Mouse (Mus musculus) adrenal gland, adult (tissue): ENCODE data around the gene Pard6a.
A peak's percentile ranks its signal among the peaks of the same experiment; 100 is the strongest.

Source experiments
- DNase-seq, 2 experiments: peaks; one replicate each; pipeline ENCODE4 v3.0.0; 2022 to 2023; ENCODE audit warnings: low spot score in 1 of 2; ENCODE audit not compliant: inconsistent age in 2 of 2

Gene Pard6a

GRCm38 (mm10) chr8:105699488-105700215 lies 1.3 kb upstream of the Pard6a start:
- DNase-seq: no peak

DNA sequence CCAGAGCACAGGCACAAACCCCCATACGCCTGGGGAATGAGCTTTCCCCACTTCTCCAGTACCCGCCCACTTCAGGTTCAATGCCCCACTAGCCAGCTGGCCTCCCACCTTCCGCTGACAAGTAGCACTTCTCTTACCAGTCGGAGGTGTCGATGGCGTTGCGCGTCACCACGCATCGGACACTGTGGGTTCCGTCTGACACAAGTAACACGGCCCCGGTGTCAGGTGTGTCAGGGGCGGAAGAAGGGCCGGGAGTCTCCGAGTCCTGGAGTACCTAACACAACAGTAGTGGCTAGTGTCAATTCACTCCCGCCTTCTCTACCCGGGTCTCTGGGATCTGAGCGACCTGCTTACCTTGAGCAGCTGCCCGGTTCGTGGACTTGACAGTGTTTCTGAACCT lies 382 bp upstream of the Pard6a start:
- no peak for DNase-seq

GRCm38 (mm10) chr8:105702001-105702401 lies 1.1 kb downstream of the Pard6a start:
- no peak for DNase-seq

GRCm38 (mm10) chr8:105702731-105703415 lies 1.9 kb downstream of the Pard6a start:
- DNase-seq: peak in 1 of 2 experiments; percentile 48

DNA sequence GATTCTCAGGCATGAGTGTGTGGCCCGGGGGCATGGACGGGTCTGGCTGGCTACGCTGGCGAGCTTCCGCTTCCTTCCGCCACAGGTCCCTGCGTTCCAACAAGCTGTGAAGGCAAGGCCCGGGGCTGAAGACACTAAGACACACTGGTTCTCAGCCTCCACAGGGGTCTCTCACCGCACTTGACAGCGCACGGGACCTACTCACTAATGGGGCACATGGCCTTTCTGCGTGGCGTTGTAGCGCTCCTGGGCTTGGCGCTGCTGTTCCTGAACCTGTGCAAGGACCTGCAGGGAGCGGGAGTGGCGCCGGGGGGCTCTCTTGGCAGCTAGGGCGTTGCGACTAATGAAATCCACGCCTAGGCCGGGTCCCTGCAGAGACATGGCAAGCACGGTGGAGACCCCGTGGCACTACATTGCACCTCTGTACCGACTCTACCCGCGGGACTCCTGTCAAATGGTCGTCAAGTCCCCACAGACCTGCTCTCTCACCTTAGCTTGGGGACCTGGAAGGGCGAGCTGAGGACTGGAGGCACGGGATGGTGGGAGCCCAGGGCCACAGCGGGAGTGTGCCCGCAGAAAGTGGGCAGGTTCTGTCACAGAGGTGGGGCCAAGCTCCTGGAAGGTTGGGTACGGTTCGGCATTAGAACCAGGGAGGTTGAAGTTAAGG lies 3.3 kb downstream of the Pard6a start:
- DNase-seq: no peak

- no peak for DNase-seq
These were observed 4.0 kb downstream of the Pard6a start for GRCm38 (mm10) chr8:105704955-105705354.

GRCm38 (mm10) chr8:105706426-105706825 lies 5.5 kb downstream of the Pard6a start:
- no peak for DNase-seq

- peak; percentile 88 to 97 for DNase-seq
These were observed 6.8 kb downstream of the Pard6a start, which contains the start of the genes 4933405L10Rik and Enkd1 for GRCm38 (mm10) chr8:105707498-105708403. Gene 4933405L10Rik (plus strand): TSS chr8:105707655. Gene Enkd1 (minus strand): TSS chr8:105708210.

DNA sequence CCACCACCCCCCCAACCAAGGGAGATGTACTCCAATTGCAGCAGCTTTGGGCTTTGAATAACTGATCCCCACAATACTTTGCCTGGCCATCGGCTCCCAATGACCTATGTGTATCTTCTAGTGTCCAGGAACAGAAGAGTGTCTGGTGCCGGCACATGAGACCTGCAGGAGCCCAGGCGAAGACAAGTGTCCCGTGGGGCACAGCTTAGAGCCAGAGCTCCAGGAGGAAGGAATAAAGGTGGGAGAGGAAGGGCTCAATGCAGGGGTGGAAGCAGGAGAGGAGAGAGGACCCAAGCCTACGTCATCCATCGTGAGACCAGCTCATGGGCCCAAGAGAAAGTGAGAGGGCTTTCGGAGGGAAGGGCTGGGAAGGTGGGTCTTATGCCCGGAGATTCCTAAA lies 7.7 kb downstream of the Pard6a start:
- no peak for DNase-seq

DNA sequence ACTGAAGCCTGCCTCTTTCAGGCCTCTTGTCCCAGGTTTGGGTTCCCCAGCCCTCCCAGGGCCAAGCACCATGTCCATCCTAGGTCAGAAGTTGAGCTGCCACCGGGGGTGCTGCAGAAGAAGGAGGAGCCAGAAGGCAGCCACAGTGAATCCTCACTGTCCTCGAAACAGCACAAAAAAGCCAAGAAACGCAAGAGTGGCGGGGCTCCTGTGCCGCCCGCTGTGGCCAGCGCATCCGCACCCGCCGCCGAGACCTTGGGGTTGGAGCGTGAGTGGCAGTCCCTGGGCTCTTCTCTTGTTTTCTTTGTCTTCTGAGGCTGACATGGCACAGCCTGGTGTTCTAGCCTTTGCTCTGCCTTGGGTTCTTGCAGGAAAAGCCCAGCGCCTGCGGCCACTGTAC lies 8.4 kb downstream of the Pard6a start:
- DNase-seq: no peak

GRCm38 (mm10) chr8:105712286-105712685 lies 11.3 kb downstream of the Pard6a start:
- DNase-seq: no peak

DNA sequence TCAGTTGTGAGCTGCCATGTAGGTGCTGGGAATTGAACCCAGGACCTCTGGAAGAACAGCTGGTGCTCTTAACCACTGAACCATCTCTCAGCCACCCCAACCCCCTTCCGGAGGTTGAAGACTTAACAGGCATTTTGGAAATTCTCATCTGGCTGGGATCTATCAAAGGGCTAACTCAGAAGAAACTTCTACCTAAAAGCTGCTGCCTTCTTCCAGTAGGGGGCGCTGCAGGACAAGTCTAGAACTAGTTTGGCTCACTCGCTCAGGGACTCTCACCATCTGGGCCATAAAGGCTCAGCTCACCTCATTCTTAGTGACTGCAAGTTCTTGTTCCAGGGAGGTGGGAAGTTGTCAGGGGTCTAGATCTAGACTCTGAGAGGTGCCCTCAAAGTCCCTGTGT lies 13.2 kb downstream of the Pard6a start:
- DNase-seq: peak; percentile 84 to 95

DNA sequence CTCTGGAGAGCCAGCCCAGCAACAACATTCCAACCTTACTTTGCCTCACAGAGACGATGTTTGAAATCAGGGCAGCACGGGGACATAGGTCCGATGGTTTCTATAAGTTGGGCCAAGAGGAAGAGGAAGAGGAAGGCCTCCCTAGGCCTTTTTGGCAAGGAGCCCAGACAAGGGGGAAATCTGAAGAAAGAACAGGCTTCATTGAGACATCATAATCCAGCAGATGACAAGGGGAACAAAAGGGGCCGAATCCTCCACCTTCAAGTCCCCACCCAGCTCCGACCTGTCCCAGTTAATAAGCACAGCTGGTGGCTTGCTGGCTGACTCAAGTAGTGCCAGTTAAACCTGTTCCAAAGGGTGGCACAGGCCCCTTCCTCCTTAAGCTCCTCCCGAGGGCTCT lies 14.1 kb downstream of the Pard6a start:
- peak in 1 of 2 experiments; percentile 43 for DNase-seq

DNA sequence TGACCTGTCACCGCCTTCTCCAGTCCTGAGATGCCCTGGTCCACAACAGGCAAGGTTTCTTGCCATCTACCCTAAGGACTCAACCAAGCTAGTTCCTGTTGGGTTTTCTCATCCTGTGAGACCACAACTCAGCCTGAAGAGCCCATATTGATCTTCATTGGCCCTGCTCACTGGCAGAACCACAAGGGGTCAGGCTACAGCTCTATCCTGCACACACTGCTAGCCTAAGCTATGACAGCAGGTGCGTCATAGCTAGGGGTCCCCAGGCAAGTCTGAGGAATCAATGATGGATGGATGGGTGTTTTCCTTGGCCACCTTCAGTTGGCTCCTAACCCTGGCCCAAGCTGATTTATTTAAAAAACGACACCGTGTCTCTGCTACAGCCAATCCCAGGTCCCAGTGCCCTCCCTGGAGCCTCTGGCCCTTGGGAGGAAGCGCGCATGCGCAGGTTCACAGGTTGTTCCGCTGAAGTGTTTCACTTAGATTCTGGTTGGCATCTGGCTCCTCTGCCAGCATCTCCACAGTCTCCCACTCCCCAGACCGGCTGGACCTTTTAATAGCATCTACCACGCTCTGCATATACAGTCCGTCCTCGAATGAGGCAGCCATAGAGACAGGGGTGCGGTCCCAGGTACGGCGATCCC lies 15.5 kb downstream of the Pard6a start:
- no peak for DNase-seq

DNA sequence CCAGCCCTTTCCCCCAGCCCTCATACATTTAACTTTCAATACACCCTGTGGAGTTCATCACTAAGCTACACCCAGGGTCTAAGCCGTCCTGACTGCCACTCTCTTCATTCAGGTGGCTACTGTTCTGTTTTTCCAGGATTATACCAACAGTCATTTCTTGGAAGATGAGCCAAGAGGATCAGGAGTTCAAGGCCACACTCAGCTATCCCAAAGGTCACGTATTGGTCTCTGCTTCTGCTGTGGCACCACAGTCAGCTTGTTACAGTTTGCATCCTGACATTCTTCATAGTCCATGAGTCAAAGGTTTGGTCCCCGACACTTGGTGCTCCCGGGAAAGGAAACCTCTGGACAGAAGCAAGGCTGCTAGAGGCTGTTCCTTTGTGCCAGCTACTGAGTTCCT lies 18.7 kb downstream of the Pard6a start:
- peak; percentile 46 to 70 for DNase-seq

DNA sequence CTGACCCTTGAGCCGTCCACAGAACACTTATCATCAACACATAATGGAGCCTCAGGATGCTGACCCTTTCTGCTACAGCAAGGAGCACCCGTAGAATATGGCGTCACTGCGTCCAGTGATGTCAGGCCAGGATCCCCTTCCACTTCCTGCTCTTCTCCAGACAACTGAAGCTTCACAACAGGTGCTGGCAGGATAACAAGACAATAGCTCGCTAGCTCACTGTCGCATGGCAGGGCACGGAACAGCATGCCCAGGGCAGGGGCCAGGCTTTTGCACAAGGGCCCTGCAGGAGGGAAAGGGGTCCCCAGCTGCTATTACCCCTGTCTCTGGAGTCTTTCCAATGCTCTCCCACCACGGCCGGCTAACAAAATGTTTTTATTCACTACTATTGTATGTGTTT lies 21.9 kb downstream of the Pard6a start:
- DNase-seq: no peak

- no peak for DNase-seq
These were observed 24.8 kb downstream of the Pard6a start for GRCm38 (mm10) chr8:105725726-105726125.

DNA sequence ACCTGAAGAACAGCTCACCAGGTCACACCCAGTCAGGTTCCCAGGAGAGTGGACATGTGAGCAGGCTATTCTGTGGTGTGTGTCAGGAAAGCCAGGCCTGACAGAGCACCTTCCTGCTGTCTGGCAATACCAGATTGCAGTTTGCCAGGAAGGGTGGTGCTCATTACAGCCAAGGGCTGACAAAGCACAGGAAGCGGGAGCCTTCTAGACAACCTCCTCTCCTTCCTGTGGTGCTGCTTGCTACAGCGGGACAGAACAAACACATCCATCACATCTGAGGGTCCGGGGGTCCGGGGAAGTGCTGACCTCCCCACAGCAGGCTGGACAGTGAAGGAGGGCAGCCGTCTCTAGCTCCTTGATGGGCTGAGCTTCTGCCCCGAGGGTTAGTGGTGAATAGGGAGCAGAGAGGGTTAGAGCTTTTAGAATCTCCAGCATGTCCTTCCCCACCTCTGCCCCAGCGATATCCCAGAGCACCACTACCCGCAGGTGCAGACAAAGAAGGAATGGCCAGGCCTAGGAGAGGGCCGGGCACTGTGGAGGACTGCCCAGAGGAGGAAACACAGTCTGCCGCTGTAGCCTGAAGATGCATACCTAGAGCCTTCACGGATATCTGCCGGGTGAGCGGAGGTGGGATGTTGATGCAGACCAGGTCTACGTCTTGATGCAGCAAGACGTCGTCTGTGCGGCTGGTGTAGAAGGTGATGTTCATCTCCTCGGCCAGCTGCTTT lies 26.6 kb downstream of the Pard6a start:
- peak; percentile 52 to 63 for DNase-seq

- DNase-seq: no peak
These were observed 31.2 kb downstream of the Pard6a start for GRCm38 (mm10) chr8:105732186-105732585.

DNA sequence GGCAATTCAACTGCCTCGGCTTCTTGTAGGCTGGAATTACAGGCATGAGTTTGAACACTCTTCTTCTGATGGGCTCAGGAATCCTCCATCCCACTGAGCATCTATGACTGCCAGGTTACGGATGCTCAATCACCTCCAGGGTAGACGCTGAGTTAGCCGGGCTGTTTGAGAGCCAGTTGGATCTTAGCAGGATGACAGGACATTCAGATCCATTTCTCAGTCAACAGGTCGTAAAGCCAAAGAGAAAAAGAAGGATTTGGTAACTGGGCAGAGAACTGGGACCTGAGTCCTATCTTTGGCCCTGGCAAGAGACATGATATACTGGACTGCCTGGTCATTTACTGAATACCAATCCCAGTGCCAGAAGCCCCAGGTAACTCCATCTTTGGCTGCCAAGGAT lies 38.3 kb downstream of the Pard6a start:
- no peak for DNase-seq
